Mouse (Mus musculus) liver, embryonic 14.5 days (tissue): ENCODE data around the gene Nudt8.

Source experiments
- CTCF ChIP-seq: IDR thresholded peaks from 2 replicates; pipeline ENCODE4 v1.5.1; 2016; ENCODE audit warnings: antibody characterized with exemption, low read depth, control low read depth
- EP300 ChIP-seq: IDR thresholded peaks from 2 replicates; pipeline ENCODE4 v1.6.1; 2016; ENCODE audit warnings: antibody characterized with exemption, low read depth

DNA sequence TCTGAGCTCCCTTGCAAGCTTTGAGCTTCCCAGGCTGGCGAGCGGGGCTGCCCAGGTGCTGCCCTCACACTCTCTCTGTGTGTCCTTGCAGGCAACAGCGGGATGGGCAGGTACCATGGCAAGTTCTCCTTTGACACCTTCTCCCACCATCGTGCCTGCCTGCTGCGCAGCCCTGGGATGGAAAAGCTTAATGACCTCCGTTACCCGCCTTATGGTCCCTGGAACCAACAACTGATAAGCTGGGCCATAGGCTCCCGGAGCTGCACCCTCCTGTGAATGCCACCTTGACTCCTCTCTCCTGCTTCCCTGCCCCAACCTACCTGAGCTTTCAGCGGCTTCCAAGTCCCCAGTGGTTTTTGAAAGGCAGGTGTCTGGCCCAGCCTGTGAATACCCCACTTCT, 19.5 kb upstream of the Nudt8 start:
- TF ChIP-seq CTCF = no peak
- no peak for TF ChIP-seq EP300
